Mouse (Mus musculus) limb, embryonic 11.5 days (tissue): ENCODE results near the gene Unc93b1. TPM values are rescaled to one million over a fixed set of nuclear protein-coding genes. Genes with fewer than 3 reads are reported as not detected.

Source experiments
- ATAC-seq: fragments of 200-750 bp; cut with Nextera tagmentation; 2 replicates; pipeline ENCODE4 v1.8.0; 2017; ENCODE audit warnings: low read depth; ENCODE audit not compliant: insufficient number of reproducible peaks, low FRiP score, low TSS enrichment
- DNase-seq: peaks from one replicate; pipeline ENCODE4 v3.0.0-alpha.2; 2015; ENCODE audit warnings: low spot score
- H3K27ac ChIP-seq: fragments of 300-500 bp; sonication (generic); replicated peaks from 2 replicates; pipeline ENCODE4 v1.5.1; 2014; ENCODE audit warnings: low read depth, mild to moderate bottlenecking, low read length
- H3K27me3 ChIP-seq: fragments of 300-500 bp; sonication (generic); 2 replicates; pipeline ENCODE4 v1.6.1; 2014; ENCODE audit warnings: mild to moderate bottlenecking, low read length, mixed read lengths; ENCODE audit not compliant: control insufficient read depth, insufficient read depth
- H3K36me3 ChIP-seq: fragments of 300-500 bp; sonication (generic); 2 replicates; pipeline ENCODE4 v1.6.1; 2014; ENCODE audit warnings: mild to moderate bottlenecking, low read length, moderate library complexity, mixed read lengths; ENCODE audit not compliant: control insufficient read depth, insufficient read depth
- H3K4me1 ChIP-seq: fragments of 300-500 bp; sonication (generic); 2 replicates; pipeline ENCODE4 v1.6.1; 2014; ENCODE audit warnings: low read length, mixed read lengths; ENCODE audit not compliant: control insufficient read depth, insufficient read depth
- H3K4me2 ChIP-seq: fragments of 300-500 bp; sonication (generic); 2 replicates; pipeline ENCODE4 v1.6.1; 2014; ENCODE audit warnings: low read depth, mild to moderate bottlenecking, moderate library complexity; ENCODE audit not compliant: severe bottlenecking
- H3K4me3 ChIP-seq: fragments of 300-500 bp; sonication (generic); 2 replicates; pipeline ENCODE4 v1.5.1; 2014; ENCODE audit warnings: low read depth, low read length
- H3K9ac ChIP-seq: fragments of 300-500 bp; sonication (generic); 2 replicates; pipeline ENCODE4 v1.6.1; 2014; ENCODE audit warnings: mild to moderate bottlenecking, low read length
- H3K9me3 ChIP-seq: fragments of 300-500 bp; sonication (generic); 2 replicates; pipeline ENCODE4 v1.6.1; 2016; ENCODE audit warnings: low read length; ENCODE audit not compliant: control insufficient read depth
- WGBS: fragments of 180-500 bp; shearing (Covaris S2); extraction: QIAGEN DNeasy Blood & Tissue Kit; methylation state at CpG from one replicate; pipeline ENCODE4 v1.1.7; 2014; 5-methylcytosine and 5-hydroxymethylcytosine counted together
- polyA plus RNA-seq: library from polyadenylated mRNA; unstranded; fragments of >200 nt; fragmentation: Nextera tagmentation; extraction: Ambion mirVana; gene quantifications from 2 replicates; pipeline ENCODE4 v1.2.1, GENCODE M21; 2014

Gene Unc93b1
- polyA plus RNA-seq, 1 experiment from 2014 or later: 7.1 TPM

GRCm38 (mm10) chr19:3930262-3931057, 4.5 kb upstream of the Unc93b1 start:
- no peaks in the 10 kb centered on the region for H3K36me3 ChIP-seq
- no peak overlapping the region for H3K4me2 ChIP-seq
- 0 out of 2 replicates have a peak, but pooled peaks cover 4% of the 10 kb centered on the region for H3K4me1 ChIP-seq
- no peak overlapping the region for H3K4me3 ChIP-seq
- H3K27ac ChIP-seq: no peak overlapping the region
- H3K9ac ChIP-seq: no peak overlapping the region
- WGBS: 78% methylated on average over 21 of the region's 21 CpGs
- DNase-seq (no peak), ATAC-seq (no peak)
- no peaks in the 10 kb centered on the region for H3K9me3 ChIP-seq
- no peaks in the 10 kb centered on the region for H3K27me3 ChIP-seq

GRCm38 (mm10) chr19:3931716-3932115, 3.3 kb upstream of the Unc93b1 start:
- WGBS: 91% methylated on average over 9 of the region's 9 CpGs
- no peaks in the 10 kb centered on the region for H3K36me3 ChIP-seq
- H3K27ac ChIP-seq: no peak overlapping the region
- DNase-seq (no peak), ATAC-seq (no peak)
- H3K9me3 ChIP-seq: no peaks in the 10 kb centered on the region
- H3K27me3 ChIP-seq: no peaks in the 10 kb centered on the region
- H3K4me3 ChIP-seq: no peak overlapping the region
- 0 out of 2 replicates have a peak, but pooled peaks cover 7% of the 10 kb centered on the region for H3K4me1 ChIP-seq
- no peak overlapping the region for H3K4me2 ChIP-seq
- H3K9ac ChIP-seq: no peak overlapping the region

GRCm38 (mm10) chr19:3935896-3936850, 1.2 kb downstream of the Unc93b1 start:
- H3K27ac ChIP-seq: no peak overlapping the region
- no peaks in the 10 kb centered on the region for H3K9me3 ChIP-seq
- 8% methylated on average over 22 of the region's 22 CpGs for WGBS
- ATAC-seq: no peak
- peak overlapping the region; percentile 55 for H3K9ac ChIP-seq
- no peaks in the 10 kb centered on the region for H3K27me3 ChIP-seq
- H3K4me2 ChIP-seq: peak overlapping the region; percentile 80
- no peaks in the 10 kb centered on the region for H3K36me3 ChIP-seq
- H3K4me1 ChIP-seq: 0 out of 2 replicates have a peak, but pooled peaks cover 7% of the 10 kb centered on the region
- H3K4me3 ChIP-seq: peak overlapping the region; percentile 45
- DNase-seq: peak; percentile 65

DNA sequence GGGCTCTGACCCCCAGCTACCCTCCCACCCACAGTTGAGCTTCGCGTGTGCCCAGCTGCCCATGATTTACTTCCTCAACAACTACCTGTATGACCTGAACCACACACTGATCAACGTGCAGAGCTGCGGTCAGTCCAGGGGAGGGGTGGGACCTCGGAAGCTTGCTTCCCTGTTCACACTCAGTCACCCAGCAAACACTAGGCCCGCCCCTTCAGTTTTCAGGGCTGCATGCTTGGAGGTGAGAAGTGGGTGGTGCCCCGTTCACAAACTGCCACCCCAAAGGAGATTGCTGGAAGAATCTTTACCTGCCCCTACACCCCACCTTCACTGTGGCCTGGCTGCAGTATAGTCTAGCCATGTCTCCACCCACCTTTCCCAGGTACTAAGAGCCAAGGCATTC, 7.3 kb downstream of the Unc93b1 start:
- WGBS: 84% methylated on average over 7 of the region's 7 CpGs
- DNase-seq (no peak), ATAC-seq (no peak)
- Histone ChIP-seq H3K9ac (no peak overlapping the region), H3K4me1 (no peaks in the 10 kb centered on the region), H3K27ac (no peak overlapping the region), H3K27me3 (no peaks in the 10 kb centered on the region), H3K9me3 (no peaks in the 10 kb centered on the region), H3K36me3 (no peaks in the 10 kb centered on the region), H3K4me2 (no peak overlapping the region), H3K4me3 (no peak overlapping the region)

DNA sequence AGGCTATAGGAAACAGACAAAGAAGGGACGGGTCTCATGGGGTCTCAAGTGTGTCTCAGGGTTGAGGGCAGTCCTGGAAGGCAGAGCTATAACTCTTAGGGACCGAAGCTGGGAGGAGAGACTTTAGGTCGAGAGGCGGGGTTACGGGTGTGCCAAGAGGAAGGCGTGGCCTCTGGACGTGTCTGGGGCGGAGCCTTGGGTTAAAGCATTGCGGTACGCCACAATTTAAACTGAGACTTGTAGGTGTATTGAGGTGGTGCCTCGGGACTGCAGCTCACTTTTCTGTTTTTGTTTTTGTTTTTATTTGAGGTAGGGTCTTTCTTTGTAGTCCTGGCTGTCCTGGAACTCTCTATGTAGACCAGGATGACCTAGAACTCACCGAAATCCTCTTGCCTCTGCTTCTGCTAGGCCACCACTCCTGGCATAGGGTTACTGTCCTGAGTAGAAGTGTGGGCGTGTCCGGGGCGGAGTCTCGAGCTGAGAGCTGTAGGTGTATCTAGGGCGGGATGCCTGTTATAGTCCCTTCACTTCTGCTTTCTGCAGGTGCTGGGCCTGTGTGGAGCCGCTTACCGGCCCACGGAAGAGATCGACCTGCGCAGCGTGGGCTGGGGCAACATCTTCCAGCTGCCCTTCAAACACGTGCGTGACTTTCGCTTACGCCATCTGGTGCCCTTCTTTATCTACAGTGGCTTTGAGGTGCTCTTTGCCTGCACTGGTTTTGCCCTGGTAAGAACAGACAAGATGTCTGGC, 8.2 kb downstream of the Unc93b1 start:
- no peaks in the 10 kb centered on the region for H3K9me3 ChIP-seq
- no peak for DNase-seq
- H3K27me3 ChIP-seq: no peaks in the 10 kb centered on the region
- H3K27ac ChIP-seq: no peak overlapping the region
- ATAC-seq: no peak
- no peaks in the 10 kb centered on the region for H3K4me1 ChIP-seq
- H3K4me3 ChIP-seq: no peak overlapping the region
- 21% methylated on average over 27 of the region's 27 CpGs for WGBS
- no peaks in the 10 kb centered on the region for H3K36me3 ChIP-seq
- H3K4me2 ChIP-seq: 0 out of 2 replicates have a peak overlapping the region, but pooled peaks have one; percentile 10
- no peak overlapping the region for H3K9ac ChIP-seq

GRCm38 (mm10) chr19:3945872-3946564, 11.0 kb downstream of the Unc93b1 start:
- Histone ChIP-seq H3K9ac (no peak overlapping the region), H3K27ac (no peak overlapping the region), H3K4me2 (no peak overlapping the region), H3K36me3 (no peaks in the 10 kb centered on the region; the same call in 1 of the 2 replicates), H3K27me3 (no peaks in the 10 kb centered on the region), H3K9me3 (no peaks in the 10 kb centered on the region), H3K4me3 (no peak overlapping the region), H3K4me1 (no peaks in the 10 kb centered on the region)
- peak; percentile 34 for DNase-seq
- ATAC-seq: no peak
- WGBS: 33% methylated on average over 10 of the region's 10 CpGs

DNA sequence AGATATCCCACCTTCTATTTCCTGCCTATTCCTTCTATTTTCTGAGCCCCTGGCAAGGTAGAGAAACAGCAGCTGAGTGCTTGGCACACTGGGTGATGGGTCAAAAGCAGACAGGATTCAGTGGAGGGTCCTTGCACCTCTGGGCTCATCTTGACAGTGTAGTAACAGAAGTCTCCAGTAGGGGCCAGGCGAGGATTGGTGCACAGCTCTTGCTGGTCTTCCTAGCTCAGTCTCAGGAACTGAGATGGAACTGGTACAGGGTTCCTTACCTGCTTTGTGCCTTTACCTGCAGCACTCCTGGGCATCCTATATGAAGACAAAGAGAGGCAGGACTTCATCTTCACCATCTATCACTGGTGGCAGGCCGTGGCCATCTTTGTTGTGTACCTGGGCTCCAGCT, 11.7 kb downstream of the Unc93b1 start:
- no peak overlapping the region for H3K4me3 ChIP-seq
- ATAC-seq: no peak
- H3K4me1 ChIP-seq: no peaks in the 10 kb centered on the region
- H3K4me2 ChIP-seq: no peak overlapping the region
- no peaks in the 10 kb centered on the region; the same call in 1 of the 2 replicates for H3K36me3 ChIP-seq
- DNase-seq: peak; percentile 84
- H3K27ac ChIP-seq: no peak overlapping the region
- H3K27me3 ChIP-seq: no peaks in the 10 kb centered on the region
- WGBS: 11% methylated on average over 2 of the region's 2 CpGs
- no peaks in the 10 kb centered on the region for H3K9me3 ChIP-seq
- no peak overlapping the region for H3K9ac ChIP-seq
